Mouse (Mus musculus) E14TG2a.4 (cell line): Measurements from ENCODE around the gene Fen1.

Source experiments
- CTCF ChIP-seq: conservative IDR thresholded peaks from 2 replicates; pipeline ENCODE4 v1.5.1; 2014; ENCODE audit warnings: low read length
- NANOG ChIP-seq: IDR thresholded peaks from 2 replicates; pipeline ENCODE4 v1.6.1; 2014; ENCODE audit warnings: borderline replicate concordance, low read length, mixed read lengths
- POU5F1 ChIP-seq: IDR thresholded peaks from 2 replicates; pipeline ENCODE4 v1.6.1; 2014; ENCODE audit warnings: low read length, borderline replicate concordance

GRCm38 (mm10) chr19:10198723-10199122 lies 5.2 kb downstream of the Fen1 start:
- TF ChIP-seq CTCF (peak; percentile 81), NANOG (no peak), POU5F1 (no peak)
